Mouse (Mus musculus) c-Kit-negative CD71-positive TER-119-positive erythroid progenitor cells, embryonic 14.5 days (primary cell): ENCODE measurements around the gene Tesmin.
A peak's percentile ranks its signal among the peaks of the same experiment; 100 is the strongest.

Experiments
- DNase-seq: peaks from one replicate; pipeline ENCODE4 v3.0.0-alpha.2; 2013; ENCODE audit warnings: low read depth, low spot score

Tesmin gene

GRCm38 (mm10) chr19:3441092-3441491 is 52.4 kb downstream of the Tesmin start:
- no peak for DNase-seq

- no peak for DNase-seq
Measured at GRCm38 (mm10) chr19:3447348-3447747, 58.7 kb downstream of the Tesmin start.

- DNase-seq, result no peak
Measured at GRCm38 (mm10) chr19:3449248-3449647, 60.6 kb downstream of the Tesmin start.

- no peak for DNase-seq
Measured at GRCm38 (mm10) chr19:3450714-3451113, 62.1 kb downstream of the Tesmin start.

- peak; percentile 28 for DNase-seq
Measured at GRCm38 (mm10) chr19:3451170-3451569, 62.5 kb downstream of the Tesmin start.

- DNase-seq, result no peak
Measured at GRCm38 (mm10) chr19:3451649-3452048, 63.0 kb downstream of the Tesmin start.
